Mouse (Mus musculus) thymus, adult 2 months (tissue): ENCODE measurements around the gene Efemp2.

Source experiments
- CTCF ChIP-seq: fragments of 200-500 bp; IDR thresholded peaks from 2 replicates; pipeline ENCODE4 v1.5.1; 2012; ENCODE audit warnings: mild to moderate bottlenecking, control low read depth, low read length, moderate library complexity, borderline replicate concordance; ENCODE audit not compliant: control insufficient read depth, poor library complexity, insufficient read depth; ENCODE audit errors: extremely low read depth
- POLR2A ChIP-seq: fragments of 200-500 bp; IDR thresholded peaks from 2 replicates; pipeline ENCODE4 v1.6.1; 2012; ENCODE audit warnings: mild to moderate bottlenecking, low read length, control low read depth, moderate library complexity; ENCODE audit not compliant: control insufficient read depth, poor library complexity, insufficient read depth; ENCODE audit errors: extremely low read depth

GRCm38 (mm10) chr19:5451766-5452165 is 22.0 kb upstream of the Efemp2 start:
- TF ChIP-seq CTCF (no peak), POLR2A (no peak)
